Mouse (Mus musculus): Measurements from ENCODE around the gene Zc3h18. TPM values are rescaled to one million over a fixed set of nuclear protein-coding genes. Genes with fewer than 3 reads are reported as not detected.

Gene Zc3h18
- total RNA-seq, 2 experiments from 2014 or later = 18.1 to 21.0 TPM

- DNase-seq = no peak
These were observed 60.2 kb downstream of the Zc3h18 start for GRCm38 (mm10) chr8:122436586-122437125.

- DNase-seq = no peak
These were observed 61.4 kb downstream of the Zc3h18 start for GRCm38 (mm10) chr8:122437708-122438331.

GRCm38 (mm10) chr8:122439336-122439735 lies 62.9 kb downstream of the Zc3h18 start:
- DNase-seq = no peak

- DNase-seq = no peak
These were observed 64.9 kb downstream of the Zc3h18 start for GRCm38 (mm10) chr8:122441326-122441725.

GRCm38 (mm10) chr8:122442356-122442755 lies 65.9 kb downstream of the Zc3h18 start:
- no peak for DNase-seq

GRCm38 (mm10) chr8:122442781-122443180 lies 66.4 kb downstream of the Zc3h18 start:
- no peak for DNase-seq

GRCm38 (mm10) chr8:122443262-122444006 lies 67.0 kb downstream of the Zc3h18 start, which contains the start of gene Mvd:
TSS of gene Mvd (minus strand) at chr8:122443422.
- peak; percentile 100 for DNase-seq

GRCm38 (mm10) chr8:122444058-122444748 lies 67.8 kb downstream of the Zc3h18 start:
- peak; percentile 84 for DNase-seq

GRCm38 (mm10) chr8:122445203-122445602 lies 68.8 kb downstream of the Zc3h18 start:
- DNase-seq = no peak

GRCm38 (mm10) chr8:122451161-122451703 lies 74.8 kb downstream of the Zc3h18 start:
- DNase-seq = peak; percentile 79

- DNase-seq = peak; percentile 73
These were observed 75.7 kb downstream of the Zc3h18 start for GRCm38 (mm10) chr8:122452154-122452553.

- no peak for DNase-seq
These were observed 78.0 kb downstream of the Zc3h18 start for GRCm38 (mm10) chr8:122454409-122454808.

- no peak for DNase-seq
These were observed 80.8 kb downstream of the Zc3h18 start for GRCm38 (mm10) chr8:122457171-122457570.

GRCm38 (mm10) chr8:122459218-122459900 lies 83.0 kb downstream of the Zc3h18 start:
- DNase-seq = no peak

GRCm38 (mm10) chr8:122459990-122460389 lies 83.6 kb downstream of the Zc3h18 start:
- no peak for DNase-seq

- peak; percentile 78 for DNase-seq
These were observed 84.4 kb downstream of the Zc3h18 start, which contains the start of gene Snai3 for GRCm38 (mm10) chr8:122460524-122461472. TSS of gene Snai3 (minus strand) at chr8:122460733.

GRCm38 (mm10) chr8:122461473-122462148 lies 85.2 kb downstream of the Zc3h18 start:
- no peak for DNase-seq

- DNase-seq = no peak
These were observed 86.1 kb downstream of the Zc3h18 start for GRCm38 (mm10) chr8:122462510-122462909.

GRCm38 (mm10) chr8:122463651-122464640 lies 87.5 kb downstream of the Zc3h18 start:
- DNase-seq = no peak

Measured in gastrocnemius, postnatal 25 days (tissue).